Mouse (Mus musculus) layer of hippocampus, adult 2 months (tissue): ENCODE measurements around the gene Agxt. TPM values are rescaled to one million over a fixed set of nuclear protein-coding genes. Genes with fewer than 3 reads are reported as not detected.
A peak's percentile ranks its signal among the peaks of the same experiment; 100 is the strongest.

Experiments
- DNase-seq, 2 experiments: peaks; one replicate each; pipeline ENCODE4 v3.0.0; 2022; ENCODE audit warnings: low spot score in 2 of 2
- H3K27ac ChIP-seq: fragments of 200-600 bp; 2 replicates; pipeline ENCODE4 v1.8.1; 2022
- H3K4me3 ChIP-seq: fragments of 200-600 bp; 2 replicates; pipeline ENCODE4 v1.8.1; 2022; ENCODE audit warnings: mild to moderate bottlenecking
- CTCF ChIP-seq: fragments of 200-600 bp; conservative IDR thresholded peaks from 2 replicates; pipeline ENCODE4 v1.8.1; 2022; ENCODE audit warnings: antibody characterized with exemption, mild to moderate bottlenecking, moderate library complexity
- total RNA-seq, 2 experiments: library from RNA; stranded (reverse); gene quantifications; 2 replicates each; pipeline ENCODE4 v1.2.3; 2021

The Agxt gene
- total RNA-seq, 2 experiments from 2014 or later = not detected

- DNase-seq = no peak
- Histone ChIP-seq H3K4me3 (no peak overlapping the region), H3K27ac (no peak overlapping the region)
- no peak for TF ChIP-seq CTCF
These were observed 24.8 kb downstream of the Agxt start for GRCm38 (mm10) chr1:93159566-93160500.

GRCm38 (mm10) chr1:93160501-93161133 lies 25.6 kb downstream of the Agxt start, which contains the start of gene 2310007B03Rik:
2310007B03Rik (minus strand) TSS chr1:93160948.
- Histone ChIP-seq H3K4me3 (no peak within 1 kb of the TSS), H3K27ac (no peak within 1 kb of the TSS)
- TF ChIP-seq CTCF = no peak
- no peak for DNase-seq

DNA sequence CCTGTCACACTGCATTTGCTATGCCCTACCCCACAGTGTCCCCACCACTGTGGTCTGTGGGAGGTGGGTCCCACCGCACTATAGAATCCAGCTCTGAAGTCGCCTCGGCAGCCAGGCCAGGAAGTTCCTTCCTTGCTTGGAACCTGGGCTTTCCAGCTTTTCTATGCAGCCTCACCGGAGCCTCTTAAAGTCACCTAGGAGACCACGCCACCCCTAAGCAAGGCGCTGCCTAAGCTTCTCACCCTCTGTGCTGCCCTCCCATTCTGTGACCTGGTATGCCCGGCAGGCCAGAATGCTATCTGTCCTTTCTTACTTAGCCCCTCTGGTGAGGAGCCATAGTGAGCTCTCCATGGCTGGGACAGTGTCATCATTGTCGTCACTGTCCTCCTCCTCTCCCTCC lies 26.3 kb downstream of the Agxt start:
- no peak for DNase-seq
- H3K27ac ChIP-seq = no peak overlapping the region
- no peak overlapping the region for H3K4me3 ChIP-seq
- TF ChIP-seq CTCF = no peak

DNA sequence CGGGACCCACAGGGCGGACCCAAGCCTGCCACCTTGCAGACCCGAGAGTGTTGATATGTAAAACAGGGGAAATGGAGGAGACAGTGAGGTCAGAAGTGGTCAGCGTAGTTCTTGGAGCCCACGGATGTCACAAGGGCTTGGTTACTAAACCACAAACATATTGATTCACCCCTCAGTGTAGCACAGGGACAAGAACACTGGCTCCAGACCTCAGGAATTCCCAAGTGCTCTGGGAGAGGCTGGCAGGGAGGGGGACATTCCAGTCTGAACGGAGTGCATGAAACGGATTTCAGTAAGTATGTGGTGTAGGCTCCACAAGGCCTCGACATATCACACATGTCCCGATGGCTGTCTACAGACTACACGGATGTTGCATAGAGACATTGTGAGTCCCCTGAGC lies 26.9 kb downstream of the Agxt start:
- Histone ChIP-seq H3K4me3 (no peak overlapping the region), H3K27ac (no peak overlapping the region)
- no peak for TF ChIP-seq CTCF
- DNase-seq = no peak

- no peak for DNase-seq
- Histone ChIP-seq H3K27ac (no peak overlapping the region), H3K4me3 (no peak overlapping the region)
- TF ChIP-seq CTCF = no peak
These were observed 27.5 kb downstream of the Agxt start for GRCm38 (mm10) chr1:93162588-93162987.

- no peak overlapping the region for H3K4me3 ChIP-seq
- no peak for DNase-seq
- H3K27ac ChIP-seq = no peak overlapping the region
- TF ChIP-seq CTCF = no peak
These were observed 30.4 kb downstream of the Agxt start for GRCm38 (mm10) chr1:93165447-93165846.

- no peak for TF ChIP-seq CTCF
- no peak overlapping the region for H3K4me3 ChIP-seq
- no peak overlapping the region for H3K27ac ChIP-seq
- no peak for DNase-seq
These were observed 31.5 kb downstream of the Agxt start for GRCm38 (mm10) chr1:93166346-93167079.

GRCm38 (mm10) chr1:93168295-93168775 lies 33.3 kb downstream of the Agxt start, which contains the start of gene Crocc2:
Crocc2 (plus strand) TSS chr1:93168725.
- H3K27ac ChIP-seq = no peak within 1 kb of the TSS
- no peak for DNase-seq

GRCm38 (mm10) chr1:93173665-93174064 lies 38.6 kb downstream of the Agxt start:
- DNase-seq = no peak
- TF ChIP-seq CTCF = no peak
- H3K4me3 ChIP-seq = no peak overlapping the region
- H3K27ac ChIP-seq = no peak overlapping the region

More at GRCm38 (mm10) chr1:93168295-93168775, 33.3 kb downstream of the Agxt start, which contains the start of gene Crocc2:
- H3K4me3 ChIP-seq = no peak within 1 kb of the TSS
- TF ChIP-seq CTCF = no peak

- H3K4me3 ChIP-seq = no peak overlapping the region
- no peak overlapping the region for H3K27ac ChIP-seq
- peak; percentile 58 to 88 for DNase-seq
- peak; percentile 100 for TF ChIP-seq CTCF
These were observed 39.4 kb downstream of the Agxt start for GRCm38 (mm10) chr1:93174399-93174798.

DNA sequence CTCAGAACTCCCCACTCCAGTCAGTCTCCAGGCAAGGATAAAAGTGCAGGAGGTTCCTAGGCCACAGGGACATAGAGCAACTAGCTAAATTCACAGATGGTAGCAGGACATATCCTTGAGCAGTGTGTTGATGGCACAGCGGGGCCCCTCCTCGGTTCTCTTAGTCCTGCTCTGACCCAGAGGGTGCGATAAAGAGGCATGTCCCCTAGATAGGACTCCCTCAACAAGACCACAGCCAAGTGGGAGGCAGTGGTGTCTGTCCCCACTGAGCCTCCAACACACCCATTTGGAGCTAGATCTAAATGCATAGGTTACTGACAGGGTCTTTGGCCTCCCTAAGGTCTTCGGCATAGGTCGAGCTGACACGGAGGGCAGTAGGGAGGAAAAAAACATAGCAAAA lies 40.8 kb downstream of the Agxt start:
- no peak overlapping the region for H3K4me3 ChIP-seq
- no peak for TF ChIP-seq CTCF

GRCm38 (mm10) chr1:93176525-93177332 lies 41.7 kb downstream of the Agxt start:
- peak; percentile 42 to 55 for DNase-seq
- Histone ChIP-seq H3K27ac (0 out of 2 replicates have a peak overlapping the region, but pooled peaks have one; percentile 28), H3K4me3 (peak overlapping the region; percentile 48)
- TF ChIP-seq CTCF = no peak

More for the DNA sequence above, 40.8 kb downstream of the Agxt start:
- no peak for DNase-seq
- no peak overlapping the region for H3K27ac ChIP-seq
